Mouse (Mus musculus): Measurements from ENCODE around the gene Ube2e2. TPM values are rescaled to one million over a fixed set of nuclear protein-coding genes. Genes with fewer than 3 reads are reported as not detected.

The Ube2e2 gene
- total and polyA plus RNA-seq, 3 experiments, result not detected

DNA sequence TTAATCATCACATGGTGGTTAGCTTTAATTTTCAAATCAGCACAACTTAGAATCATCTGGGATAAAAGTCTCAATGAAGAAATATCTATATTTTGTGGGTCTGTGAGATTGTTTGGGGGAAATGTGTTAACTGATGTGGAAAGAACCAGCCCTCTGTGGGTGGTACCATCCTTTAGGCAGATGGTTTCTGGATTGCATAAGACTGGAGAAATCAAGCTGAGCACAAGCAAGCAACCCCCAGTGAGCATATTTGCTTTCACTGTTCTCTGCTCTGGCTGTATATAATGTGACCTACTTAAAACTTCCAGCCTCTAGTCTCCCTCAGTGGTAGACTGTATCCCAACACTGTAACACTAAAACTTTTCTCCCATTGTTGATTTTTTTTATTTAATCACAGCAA, 9.5 kb upstream of the Ube2e2 start:
- Histone ChIP-seq H3K9me3 (replicated peaks; ENCODE audit: insufficient read depth, low read length) (no peaks in the 10 kb centered on the region), H3K4me3 (ENCODE audit: control insufficient read depth in 1 of 2, insufficient read depth in 1 of 2, low read depth in 2 of 2, low read length in 2 of 2) (no peak overlapping the region), H3K4me1 (ENCODE audit: control insufficient read depth in 1 of 2, insufficient read depth in 2 of 2, low read length in 2 of 2) (no peaks in the 10 kb centered on the region), H3K27ac (ENCODE audit: control insufficient read depth, low read depth, low read length) (no peak overlapping the region), H3K27me3 (ENCODE audit: control insufficient read depth in 1 of 2, insufficient read depth in 2 of 2, low read length in 2 of 2) (no peaks in the 10 kb centered on the region), H3K36me3 (ENCODE audit: control insufficient read depth in 1 of 2, insufficient read depth in 2 of 2, low read length in 2 of 2) (no peaks in the 10 kb centered on the region), H3K79me2 (ENCODE audit: control insufficient read depth, insufficient read depth, low read length, poor library complexity) (no peaks in the 10 kb centered on the region), H3K9ac (ENCODE audit: control insufficient read depth, low read depth, low read length, poor library complexity, severe bottlenecking) (no peak overlapping the region)
- DNase-seq (ENCODE audit: low read depth, low spot score), result no peak
- no peak for TF ChIP-seq UBTF (IDR thresholded peaks at IDR 0.05; ENCODE audit: borderline replicate concordance, insufficient read depth, low read depth, low read length)
- TF ChIP-seq NELFE (IDR thresholded peaks at IDR 0.05; ENCODE audit: low read depth, low read length), result no peak
- no peak for TF ChIP-seq MYB (IDR thresholded peaks at IDR 0.05; ENCODE audit: low read depth, low read length)
- TF ChIP-seq USF1 (IDR thresholded peaks at IDR 0.05; ENCODE audit: low read depth, low read length), result no peak
- TF ChIP-seq ZMIZ1 (IDR thresholded peaks at IDR 0.05; ENCODE audit: low read depth, low read length), result no peak
- TF ChIP-seq POLR2AphosphoS5 (IDR thresholded peaks at IDR 0.05; ENCODE audit: borderline replicate concordance, low read depth, low read length), result no peak
- no peak for TF ChIP-seq BHLHE40 (IDR thresholded peaks at IDR 0.05; ENCODE audit: borderline replicate concordance, low read depth, low read length)
- TF ChIP-seq ZNF384 (IDR thresholded peaks at IDR 0.05; ENCODE audit: low read depth, low read length), result no peak
- TF ChIP-seq EP300 (IDR thresholded peaks at IDR 0.05; ENCODE audit: low read depth in 1 of 2, low read length in 2 of 2), result no peak
- TF ChIP-seq MEF2A (IDR thresholded peaks at IDR 0.05; ENCODE audit: extremely low read depth, insufficient replicate concordance, low read depth, low read length, poor library complexity, severe bottlenecking), result no peak
- no peak for TF ChIP-seq CHD1 (IDR thresholded peaks at IDR 0.05; ENCODE audit: low read depth, low read length)
- no peak for TF ChIP-seq MAFK (IDR thresholded peaks at IDR 0.05; ENCODE audit: borderline replicate concordance, low read depth, low read length)
- no peak for TF ChIP-seq JUND (IDR thresholded peaks at IDR 0.05; ENCODE audit: low read depth, low read length)

DNA sequence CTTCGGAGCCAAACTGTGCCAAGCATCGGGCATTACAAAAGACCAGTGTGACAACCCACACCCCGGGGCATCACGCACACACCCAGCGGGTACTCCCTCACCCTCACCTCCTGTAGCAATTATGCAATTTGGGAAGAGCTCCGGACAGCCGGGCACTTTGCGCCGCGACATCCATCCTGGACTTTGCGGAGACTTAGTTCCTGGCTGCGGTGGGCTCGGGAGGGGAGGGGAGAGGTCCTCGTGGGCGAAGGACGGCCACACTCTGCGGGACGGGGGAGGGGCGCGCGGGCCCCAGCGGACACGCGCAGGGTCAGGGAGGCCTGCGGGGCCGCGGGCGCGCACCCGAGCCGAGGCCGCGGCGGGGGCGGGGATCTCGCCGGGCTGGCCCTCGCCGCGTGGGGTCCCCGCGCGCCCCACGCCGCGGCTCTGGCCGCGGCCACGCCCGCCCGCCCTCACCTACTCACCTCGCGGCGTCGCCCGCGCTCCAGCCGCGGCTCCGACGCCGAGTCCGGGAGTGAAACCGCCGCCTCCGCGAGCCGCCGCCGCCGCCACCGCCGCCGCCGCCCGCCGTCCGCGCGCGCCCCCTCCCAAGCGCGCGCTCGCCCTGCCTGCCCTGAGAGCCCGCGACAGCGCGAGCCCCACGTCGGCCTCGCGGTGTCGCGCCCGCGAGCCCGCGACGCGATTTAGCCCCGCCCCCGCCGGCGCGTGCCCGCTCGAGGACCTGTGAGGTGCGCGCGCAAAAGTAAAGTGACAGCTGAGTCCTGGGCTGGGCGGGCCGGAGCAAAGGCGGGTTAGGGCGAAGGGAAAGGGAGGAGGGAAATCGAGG, 733 bp downstream of the Ube2e2 start:
- TF ChIP-seq TBP (IDR thresholded peaks at IDR 0.05; ENCODE audit: low read depth, low read length) (no peak), NRF1 (IDR thresholded peaks at IDR 0.05; ENCODE audit: insufficient read depth, low read depth, low read length, poor library complexity, severe bottlenecking) (no peak), CHD2 (IDR thresholded peaks at IDR 0.05; ENCODE audit: low read length) (no peak), JUND (IDR thresholded peaks at IDR 0.05; ENCODE audit: low read depth, low read length) (no peak), MYC (IDR thresholded peaks at IDR 0.05; ENCODE audit: low read depth, low read length) (no peak), GATA1 (IDR thresholded peaks at IDR 0.05; ENCODE audit: low read depth, low read length) (no peak), KAT2A (conservative IDR thresholded peaks at IDR 0.05; ENCODE audit: low read depth, low read length) (no peak), ELF1 (IDR thresholded peaks at IDR 0.05; ENCODE audit: low read depth, low read length) (no peak), UBTF (IDR thresholded peaks at IDR 0.05; ENCODE audit: borderline replicate concordance, insufficient read depth, low read depth, low read length) (no peak), RAD21 (IDR thresholded peaks at IDR 0.05; ENCODE audit: low read depth, low read length) (no peak), POLR2AphosphoS2 (IDR thresholded peaks at IDR 0.05; ENCODE audit: low read length) (no peak)
- Histone ChIP-seq H3K9ac (ENCODE audit: control insufficient read depth, low read depth, low read length, poor library complexity, severe bottlenecking) (no peak overlapping the region), H3K4me3 (ENCODE audit: control insufficient read depth in 1 of 2, insufficient read depth in 1 of 2, low read depth in 2 of 2, low read length in 2 of 2) (no peak overlapping the region), H3K4me1 (ENCODE audit: control insufficient read depth in 1 of 2, insufficient read depth in 2 of 2, low read length in 2 of 2) (no peaks in the 10 kb centered on the region), H3K27me3 (ENCODE audit: control insufficient read depth in 1 of 2, insufficient read depth in 2 of 2, low read length in 2 of 2) (no peaks in the 10 kb centered on the region), H3K9me3 (replicated peaks; ENCODE audit: insufficient read depth, low read length) (no peaks in the 10 kb centered on the region), H3K27ac (ENCODE audit: control insufficient read depth, low read depth, low read length) (no peak overlapping the region), H3K36me3 (ENCODE audit: control insufficient read depth in 1 of 2, insufficient read depth in 2 of 2, low read length in 2 of 2) (no peaks in the 10 kb centered on the region), H3K79me2 (ENCODE audit: control insufficient read depth, insufficient read depth, low read length, poor library complexity) (no peaks in the 10 kb centered on the region)
- DNase-seq (ENCODE audit: low read depth, low spot score), result no peak

Data from MEL (cell line).